Mouse (Mus musculus) spleen, adult 2 months (tissue): ENCODE measurements at regions not wholly inside any gene's neighbourhood (a gene's known extent, or its start where the extent isn't known, plus 50 kb on each side); places are given as distances from the start of the nearest gene placed in this dataset.

Experiments
- DNase-seq, 2 experiments: peaks; one replicate each; pipeline versions ENCODE4 v3.0.0 to v3.0.0-alpha.2; 2012 to 2021; ENCODE audit warnings: low spot score in 2 of 2, low read depth in 1 of 2
- H3K27ac ChIP-seq: fragments of 200-500 bp; 2 replicates; pipeline ENCODE4 v1.5.1; 2012; ENCODE audit warnings: low read length, inconsistent platforms; ENCODE audit not compliant: insufficient read depth
- H3K27me3 ChIP-seq: fragments of 200-500 bp; 2 replicates; pipeline ENCODE4 v1.6.1; 2012; ENCODE audit warnings: mild to moderate bottlenecking, moderate library complexity, low read length, inconsistent platforms; ENCODE audit not compliant: control insufficient read depth, insufficient read depth
- H3K36me3 ChIP-seq: fragments of 200-500 bp; 2 replicates; pipeline ENCODE4 v1.6.1; 2012; ENCODE audit warnings: mild to moderate bottlenecking, low read length, inconsistent platforms; ENCODE audit not compliant: control insufficient read depth, insufficient read depth
- H3K4me1 ChIP-seq: fragments of 200-500 bp; 2 replicates; pipeline ENCODE4 v1.6.1; 2011; ENCODE audit warnings: inconsistent platforms; ENCODE audit not compliant: control insufficient read depth, insufficient read depth, insufficient read length
- H3K4me3 ChIP-seq: fragments of 200-500 bp; 2 replicates; pipeline ENCODE4 v1.5.1; 2011; ENCODE audit warnings: mild to moderate bottlenecking, inconsistent platforms; ENCODE audit not compliant: insufficient read depth, insufficient read length; ENCODE audit errors: extremely low read depth
- CTCF ChIP-seq: fragments of 200-500 bp; IDR thresholded peaks from 2 replicates; pipeline ENCODE4 v1.5.1; 2011; ENCODE audit warnings: mild to moderate bottlenecking, inconsistent platforms; ENCODE audit not compliant: insufficient read depth, insufficient read length, insufficient replicate concordance; ENCODE audit errors: extremely low read depth
- POLR2A ChIP-seq: fragments of 200-500 bp; IDR thresholded peaks from 2 replicates; pipeline ENCODE4 v1.6.1; 2011; ENCODE audit warnings: low read depth, low read length, inconsistent platforms
- WGBS: fragments of 180-500 bp; shearing (Covaris S2); methylation state at CpG from one replicate; pipeline ENCODE4 v1.1.7; 2018; 5-methylcytosine and 5-hydroxymethylcytosine counted together

DNA sequence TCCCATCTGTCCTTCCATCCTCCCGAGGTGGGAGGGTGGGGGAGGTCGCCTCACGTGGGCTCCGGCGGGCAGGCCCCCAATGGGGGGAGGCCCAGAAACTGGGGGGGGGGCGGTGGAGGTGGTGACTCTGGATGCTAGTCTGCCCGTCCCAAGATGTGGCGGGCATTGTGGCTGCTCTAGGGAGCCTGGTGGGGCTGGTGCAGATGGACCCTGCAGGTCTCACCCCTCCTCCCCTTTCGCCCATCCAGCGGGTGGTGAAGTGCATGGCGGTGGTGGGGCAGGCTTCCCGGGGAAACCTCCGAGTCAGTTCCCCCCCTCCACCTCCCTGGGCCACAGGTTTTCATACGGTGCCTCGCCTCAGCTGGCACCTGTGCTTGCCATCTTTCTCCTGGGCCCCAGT is 88.6 kb downstream of the Inhba start:
- TF ChIP-seq POLR2A (no peak), CTCF (no peak)
- DNase-seq, result no peak
- Histone ChIP-seq H3K27me3 (no peaks in the 10 kb centered on the region), H3K4me3 (no peak overlapping the region), H3K4me1 (no peaks in the 10 kb centered on the region), H3K36me3 (no peaks in the 10 kb centered on the region), H3K27ac (no peak overlapping the region)
- 86% methylated on average over 15 of the region's 15 CpGs for WGBS

DNA sequence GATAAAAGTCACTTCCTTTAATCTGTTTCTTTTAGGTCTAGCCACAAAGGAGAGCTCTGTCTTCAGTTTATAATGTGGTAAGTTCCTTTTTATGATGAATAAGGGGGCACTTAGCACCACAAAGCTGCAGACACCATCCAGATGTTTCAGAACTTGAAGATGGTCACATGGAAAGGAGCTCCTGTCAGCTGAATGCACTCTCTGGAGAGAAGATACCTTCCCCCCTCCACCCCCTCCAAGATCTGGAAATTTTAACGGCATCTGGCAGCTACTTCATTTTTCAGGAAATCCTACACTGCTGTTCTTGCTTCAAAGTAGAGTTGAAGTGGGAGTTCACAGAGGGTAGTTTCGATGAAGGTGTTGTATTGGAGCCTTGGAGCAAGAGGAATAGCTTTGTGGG is 103.2 kb downstream of the Inhba start:
- Histone ChIP-seq H3K27me3 (no peaks in the 10 kb centered on the region), H3K36me3 (no peaks in the 10 kb centered on the region), H3K27ac (no peak overlapping the region), H3K4me1 (no peaks in the 10 kb centered on the region), H3K4me3 (no peak overlapping the region)
- no peak for DNase-seq
- no peak for TF ChIP-seq CTCF
- TF ChIP-seq POLR2A, result no peak
- 37% methylated on average over 2 of the region's 2 CpGs for WGBS

DNA sequence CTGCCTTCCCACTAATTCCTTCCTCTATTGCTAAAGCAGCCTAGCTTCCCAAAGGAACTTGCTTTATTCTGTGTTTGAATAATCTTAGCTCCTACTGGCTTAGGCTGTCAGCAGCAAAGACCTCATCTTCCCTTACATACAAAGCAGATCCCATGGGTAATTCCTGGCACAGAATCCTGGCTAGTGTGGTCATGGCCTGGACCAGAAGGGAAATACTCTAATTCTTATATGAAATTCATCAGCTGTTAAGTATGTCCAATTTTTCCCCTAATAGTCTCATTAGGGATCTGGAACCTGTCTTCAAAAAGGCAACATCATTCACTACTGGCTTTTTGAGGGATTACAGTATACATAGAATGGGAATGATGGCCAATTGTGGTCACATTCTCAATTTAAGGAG is 135.0 kb downstream of the Inhba start:
- Histone ChIP-seq H3K27me3 (no peaks in the 10 kb centered on the region), H3K36me3 (no peaks in the 10 kb centered on the region), H3K4me1 (no peaks in the 10 kb centered on the region), H3K4me3 (no peak overlapping the region), H3K27ac (no peak overlapping the region)
- no peak for TF ChIP-seq POLR2A
- TF ChIP-seq CTCF, result no peak
- DNase-seq, result no peak

DNA sequence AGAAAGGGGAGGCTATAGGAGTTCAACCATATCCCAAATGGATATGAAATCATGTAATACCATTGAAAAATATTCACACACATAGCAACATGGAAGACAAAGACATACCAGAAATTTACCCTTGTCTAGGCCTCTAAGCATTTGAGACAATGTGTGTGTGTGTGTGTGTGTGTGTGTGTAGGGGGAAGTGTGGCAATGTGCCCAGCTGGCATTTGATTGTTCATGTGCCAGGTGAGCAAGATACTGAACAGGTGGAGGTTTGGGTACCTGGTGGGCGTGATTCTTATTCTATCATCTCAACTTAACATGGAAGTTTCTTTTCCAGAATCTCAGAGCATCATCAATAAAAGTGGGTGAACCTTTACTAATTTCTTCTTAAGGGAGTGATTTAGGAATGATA is 143.3 kb downstream of the Inhba start:
- Histone ChIP-seq H3K36me3 (no peaks in the 10 kb centered on the region), H3K27ac (no peak overlapping the region), H3K4me3 (no peak overlapping the region), H3K27me3 (no peaks in the 10 kb centered on the region), H3K4me1 (no peaks in the 10 kb centered on the region)
- TF ChIP-seq POLR2A, result no peak
- TF ChIP-seq CTCF, result no peak
- 83% methylated on average over 1 of the region's 1 CpGs for WGBS
- DNase-seq, result no peak

DNA sequence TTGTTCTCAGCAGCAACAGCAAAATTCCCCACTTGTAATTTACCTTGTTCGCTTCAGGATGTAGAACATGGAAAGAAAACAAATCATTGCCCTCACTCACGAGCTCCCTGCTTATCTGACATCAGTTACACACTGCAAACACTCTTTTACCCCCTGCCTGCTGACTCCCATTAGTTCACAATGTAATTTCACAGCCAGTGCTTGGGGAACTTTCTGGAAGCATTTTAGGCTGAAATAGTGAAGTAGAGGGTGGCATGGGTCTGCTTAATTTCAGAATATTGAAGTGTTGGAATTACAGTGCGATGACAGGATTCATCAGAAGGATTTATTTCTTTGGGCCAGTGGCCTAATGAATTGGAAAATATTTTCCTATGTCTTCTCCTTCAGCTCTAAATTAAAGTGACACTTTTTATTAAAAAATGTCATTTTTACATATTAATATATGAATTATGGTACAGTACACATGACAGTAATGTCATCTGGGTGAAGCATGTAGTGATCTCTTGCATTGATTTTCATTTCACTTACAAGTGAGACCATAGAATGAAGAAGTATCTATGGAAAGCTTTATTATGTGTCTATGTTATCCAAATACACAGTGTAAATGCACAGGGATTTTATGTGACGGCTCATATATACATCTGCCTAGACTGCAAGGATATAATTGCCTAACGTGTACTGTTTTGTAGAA is 153.7 kb downstream of the Inhba start:
- 88% methylated on average over 5 of the region's 5 CpGs for WGBS
- H3K36me3 ChIP-seq, result no peaks in the 10 kb centered on the region
- no peak overlapping the region for H3K27ac ChIP-seq
- TF ChIP-seq POLR2A (no peak), CTCF (no peak)
- H3K27me3 ChIP-seq, result no peaks in the 10 kb centered on the region
- H3K4me1 ChIP-seq, result no peaks in the 10 kb centered on the region
- H3K4me3 ChIP-seq, result no peak overlapping the region
- no peak for DNase-seq

DNA sequence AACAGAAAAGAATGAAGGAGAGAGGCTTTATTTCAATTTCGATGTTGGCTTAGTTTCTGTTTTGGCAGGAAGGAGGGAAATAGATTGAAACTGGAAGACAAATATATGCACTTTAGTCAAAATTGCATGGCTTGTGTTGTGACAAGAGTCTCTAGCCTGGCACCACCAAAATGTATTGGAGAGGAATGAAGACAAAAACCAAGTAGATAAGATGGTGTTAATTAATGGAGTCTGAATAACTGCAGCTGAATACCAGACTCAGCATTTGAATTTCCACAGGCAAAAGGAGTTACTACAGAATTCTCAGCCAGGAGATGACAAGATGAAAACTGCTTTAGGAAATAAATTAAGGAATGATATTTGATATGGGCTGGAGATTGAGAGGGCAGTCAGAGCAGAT is 185.0 kb downstream of the Inhba start:
- TF ChIP-seq POLR2A, result no peak
- no peak for TF ChIP-seq CTCF
- H3K36me3 ChIP-seq, result no peaks in the 10 kb centered on the region
- no peak overlapping the region for H3K27ac ChIP-seq
- H3K27me3 ChIP-seq, result no peaks in the 10 kb centered on the region; the same call in 1 of the 2 replicates
- 75% methylated on average over 1 of the region's 1 CpGs for WGBS
- no peak for DNase-seq
- no peak overlapping the region for H3K4me3 ChIP-seq
- H3K4me1 ChIP-seq, result no peaks in the 10 kb centered on the region

DNA sequence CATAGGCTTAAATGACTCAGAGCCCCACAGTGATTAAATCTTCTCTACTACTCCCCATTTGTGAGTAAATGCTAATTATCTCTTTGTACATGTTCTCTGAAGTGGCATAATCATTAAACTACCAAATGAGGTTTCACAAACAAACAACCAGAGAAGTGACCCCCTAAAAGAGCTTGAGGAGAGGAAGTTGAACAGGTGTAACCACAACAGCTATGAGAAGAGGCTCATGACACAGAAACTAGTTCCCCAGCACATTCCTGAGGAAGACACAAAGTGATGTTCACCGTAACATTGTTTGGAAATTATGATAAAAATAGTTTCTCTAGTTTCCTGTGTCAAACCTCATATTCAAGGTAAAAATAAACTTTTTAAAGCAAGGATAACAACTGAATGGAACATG is 188.4 kb downstream of the Inhba start:
- Histone ChIP-seq H3K4me3 (no peak overlapping the region), H3K36me3 (no peaks in the 10 kb centered on the region), H3K4me1 (no peaks in the 10 kb centered on the region), H3K27ac (no peak overlapping the region), H3K27me3 (no peaks in the 10 kb centered on the region)
- 40% methylated on average over 1 of the region's 1 CpGs for WGBS
- no peak for DNase-seq
- TF ChIP-seq POLR2A (no peak), CTCF (no peak)
